Mouse (Mus musculus): Measurements from ENCODE around the gene Paqr5. TPM values are rescaled to one million over a fixed set of nuclear protein-coding genes. Genes with fewer than 3 reads are reported as not detected.

Paqr5 gene
- polyA plus RNA-seq, 1 experiment: not detected

DNA sequence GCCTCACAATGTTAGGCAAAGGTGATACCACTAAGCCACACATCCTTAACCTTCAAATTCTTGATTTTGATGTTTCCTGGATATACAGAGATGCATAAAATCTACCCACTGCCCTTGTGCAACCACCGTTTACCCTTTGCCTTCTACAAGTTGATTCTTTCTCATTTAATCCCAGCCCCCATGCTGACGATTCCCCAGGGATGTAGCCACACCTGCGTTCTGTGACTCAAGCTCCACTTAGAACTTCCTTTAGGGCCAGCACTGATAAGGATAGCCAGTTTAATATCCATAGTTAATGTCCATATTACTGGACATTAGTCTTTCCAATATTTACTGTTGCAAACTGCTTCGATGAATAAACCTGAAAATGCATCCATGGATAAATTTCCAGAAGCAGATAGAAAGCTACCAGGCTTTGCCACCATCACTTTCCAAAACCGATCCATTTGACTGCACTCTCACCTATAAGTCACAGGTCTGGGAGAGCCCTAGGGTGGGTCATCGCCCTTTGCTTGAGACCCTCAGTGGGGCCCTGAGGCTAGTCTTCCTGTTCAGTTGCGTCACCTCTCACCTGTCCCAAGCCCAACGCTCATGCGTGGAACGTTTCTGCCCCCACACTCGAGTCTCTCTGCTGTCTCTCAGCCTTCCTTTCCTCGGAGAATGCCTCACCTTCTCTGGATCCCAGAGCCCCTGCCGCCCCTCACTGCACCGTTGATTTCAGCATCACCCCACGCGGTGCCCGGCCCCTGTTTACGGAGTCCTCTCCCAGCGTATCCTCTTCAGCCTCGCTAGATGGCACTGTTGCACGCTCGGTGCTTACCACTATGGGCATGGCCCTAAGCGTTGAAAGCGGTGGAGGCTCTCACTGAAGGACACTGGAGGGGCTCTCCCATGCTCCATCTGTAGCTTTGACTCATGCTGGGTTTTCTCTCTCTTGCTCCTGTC, 79.0 kb downstream of the Paqr5 start:
- TF ChIP-seq GATA1 (IDR thresholded peaks at IDR 0.05; ENCODE audit: low read length): no peak

DNA sequence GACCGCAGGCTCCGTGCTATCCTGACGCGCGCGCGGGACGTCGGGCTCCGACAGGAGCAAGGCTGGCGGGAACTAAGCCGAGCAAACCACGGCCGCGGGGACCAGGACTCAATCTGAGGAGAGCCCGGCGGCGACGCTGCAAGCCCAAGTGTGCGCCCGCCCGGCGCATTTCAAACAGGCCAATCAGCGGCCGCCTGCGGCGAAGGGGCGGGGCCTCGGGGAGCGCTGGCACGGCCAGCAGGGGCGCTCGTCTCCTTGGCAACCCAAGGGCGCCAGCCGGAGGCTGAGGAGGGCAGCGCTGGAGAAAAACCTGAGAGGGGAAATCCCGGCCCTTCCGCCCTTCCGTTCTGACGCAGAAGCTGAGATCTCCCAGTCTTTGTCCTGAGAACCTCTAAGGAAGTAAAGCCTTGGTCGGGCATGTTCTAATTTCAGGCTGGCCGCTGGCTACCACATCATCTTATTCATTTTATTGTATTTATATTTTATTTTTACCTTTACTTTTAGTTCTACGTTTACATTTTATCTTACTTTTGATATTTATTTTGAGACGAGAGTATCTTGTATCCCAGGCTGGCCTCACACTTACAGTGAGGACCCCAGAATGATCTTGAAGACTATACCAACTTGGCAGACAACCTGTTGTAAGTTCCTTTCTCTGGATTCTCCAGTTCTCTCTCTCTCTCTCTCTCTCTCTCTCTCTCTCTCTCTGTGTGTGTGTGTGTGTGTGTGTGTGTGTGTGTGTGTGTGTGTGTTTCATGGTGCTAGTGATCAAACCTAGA, 79.8 kb downstream of the Paqr5 start, which contains the start of gene Kif23:
Gene Kif23 (minus strand): TSS at position 152 of the 779 bp plus-strand sequence.
- no peak for TF ChIP-seq GATA1 (IDR thresholded peaks at IDR 0.05; ENCODE audit: low read length)

DNA sequence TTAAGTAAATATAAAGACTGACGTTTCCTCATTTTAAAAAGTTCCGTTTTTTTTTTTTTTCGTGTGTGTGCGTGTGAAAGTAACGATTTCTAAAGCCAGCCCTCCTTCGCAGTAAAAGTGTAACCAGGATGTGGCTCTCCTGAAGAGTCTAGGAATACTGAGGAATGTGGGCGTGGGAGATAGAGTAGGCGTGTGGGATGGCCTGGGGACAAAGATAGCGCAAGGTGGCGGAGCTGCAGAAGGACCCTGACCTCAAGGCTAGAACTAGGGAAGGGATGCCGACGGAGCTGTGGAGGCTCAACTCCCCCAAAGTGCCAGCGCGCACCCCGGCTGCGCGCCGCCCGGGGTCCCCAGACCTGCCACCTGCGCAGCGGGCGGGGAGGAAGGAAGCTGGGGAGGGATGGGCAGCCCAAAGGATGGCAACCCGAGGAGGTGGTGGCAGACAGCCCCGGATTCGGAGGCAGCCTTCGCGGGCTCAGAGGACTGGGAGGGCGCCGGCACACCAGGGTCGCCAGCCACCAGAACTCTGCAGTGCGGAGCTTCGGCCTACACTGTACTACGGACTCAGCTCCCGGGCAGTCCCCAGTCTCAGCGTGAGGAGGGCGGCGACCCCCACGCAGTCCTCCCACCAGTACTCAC, 80.6 kb downstream of the Paqr5 start:
- no peak for TF ChIP-seq GATA1 (IDR thresholded peaks at IDR 0.05; ENCODE audit: low read length)

DNA sequence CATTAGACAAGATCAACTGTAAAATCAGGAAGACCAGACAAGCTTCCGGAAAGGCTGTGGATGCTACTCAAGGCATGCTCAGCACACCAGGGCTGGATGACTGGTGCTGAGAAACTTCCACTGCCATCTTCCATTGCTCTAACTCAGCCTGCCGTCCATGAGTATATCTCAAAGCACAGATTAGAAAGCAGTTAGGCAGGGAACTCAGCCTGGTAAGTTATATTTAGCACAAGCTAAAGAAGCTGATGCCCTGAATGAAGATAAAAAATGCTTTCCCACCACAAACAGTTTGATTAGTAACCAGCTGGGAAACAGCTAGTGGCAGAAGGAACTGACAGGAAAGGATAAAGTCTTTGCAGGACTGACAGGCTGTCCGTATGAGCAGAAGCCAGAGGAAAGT, 85.6 kb downstream of the Paqr5 start:
- peak; percentile 27 for TF ChIP-seq GATA1 (IDR thresholded peaks at IDR 0.05; ENCODE audit: low read length)

DNA sequence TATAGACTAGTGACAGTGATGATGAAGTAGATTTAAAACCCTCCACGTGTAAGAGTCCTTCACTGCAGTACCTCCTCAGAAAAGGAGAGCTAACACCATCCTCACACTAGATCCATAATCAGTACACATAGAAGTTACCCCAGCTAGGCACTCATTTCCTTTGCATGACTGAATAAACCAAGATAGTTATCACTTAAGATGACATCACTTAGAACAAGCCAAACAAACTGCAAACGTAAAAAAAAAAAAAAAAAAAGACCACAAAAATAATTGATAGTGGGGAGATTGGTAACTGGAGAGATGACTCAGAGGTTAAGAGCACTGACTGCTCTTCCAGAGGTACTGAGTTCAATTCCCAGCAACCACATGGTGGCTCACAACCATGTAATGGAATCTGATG, 93.3 kb downstream of the Paqr5 start:
- TF ChIP-seq GATA1 (IDR thresholded peaks at IDR 0.05; ENCODE audit: low read length): no peak

DNA sequence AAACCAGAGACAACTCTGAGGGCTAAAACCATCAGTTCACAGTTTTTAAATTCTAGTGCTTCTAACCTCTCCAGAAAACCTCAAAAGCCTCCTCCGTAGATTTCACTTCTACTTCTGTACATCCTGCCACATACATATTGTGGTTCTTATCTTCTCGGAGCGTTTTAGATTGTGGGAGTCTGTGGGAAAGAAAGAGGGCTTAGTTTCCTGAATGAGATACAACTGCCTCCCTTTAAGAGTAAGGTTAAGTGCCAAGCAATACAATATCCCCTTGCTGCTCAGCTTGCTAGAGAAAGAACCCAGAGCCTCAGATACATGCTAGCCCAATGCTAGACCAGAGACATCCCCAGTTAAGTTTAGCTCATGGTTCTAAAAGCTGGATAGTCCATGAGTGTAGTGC, 94.6 kb downstream of the Paqr5 start:
- no peak for TF ChIP-seq GATA1 (IDR thresholded peaks at IDR 0.05; ENCODE audit: low read length)

DNA sequence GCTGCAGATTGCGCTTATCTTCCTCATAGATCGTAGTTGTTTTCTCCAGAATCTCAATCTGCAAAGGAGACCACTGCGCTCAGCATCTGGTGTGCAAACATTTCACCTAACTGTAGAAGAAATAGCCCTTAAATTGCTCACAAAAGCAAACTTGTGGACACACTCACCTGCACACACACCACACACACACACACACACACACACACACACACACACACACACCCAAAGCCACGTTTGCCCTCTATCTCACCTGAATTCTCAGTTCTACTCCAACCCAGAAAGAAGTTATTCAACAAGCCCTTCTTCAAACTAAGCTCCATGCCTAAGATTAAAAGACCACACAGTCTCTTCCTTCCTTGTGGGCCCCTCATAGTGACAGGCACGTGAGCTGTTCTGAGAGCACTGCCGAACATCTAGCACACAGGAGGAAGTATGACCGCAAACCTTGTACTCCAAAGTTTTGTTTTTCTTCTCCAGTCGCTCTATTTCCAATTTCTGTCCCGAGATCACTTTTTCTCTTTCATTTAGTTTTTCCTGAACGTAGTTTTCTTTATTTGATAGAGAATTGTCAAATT, 101.5 kb downstream of the Paqr5 start:
- TF ChIP-seq GATA1 (IDR thresholded peaks at IDR 0.05; ENCODE audit: low read length): no peak

DNA sequence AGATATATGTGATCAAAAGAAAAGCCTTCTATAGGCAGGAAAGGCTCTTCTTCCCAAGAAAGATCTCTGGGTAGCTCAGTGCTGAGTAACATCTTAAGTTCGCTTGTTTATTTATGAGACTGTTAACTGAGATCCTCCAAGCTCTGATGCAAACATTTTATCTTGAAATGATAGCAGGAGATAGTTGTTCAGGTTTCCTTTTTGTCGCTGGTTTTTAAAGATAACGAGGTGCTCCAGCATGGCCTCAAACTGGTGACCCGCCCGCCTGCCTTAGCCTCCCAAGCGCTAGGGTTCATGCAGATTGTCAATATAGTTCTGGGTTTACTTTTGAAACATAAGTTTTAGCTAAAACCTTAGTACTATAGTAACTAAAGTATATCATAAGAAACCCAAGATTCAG, 106.3 kb downstream of the Paqr5 start:
- peak; percentile 83 for TF ChIP-seq GATA1 (IDR thresholded peaks at IDR 0.05; ENCODE audit: low read length)

DNA sequence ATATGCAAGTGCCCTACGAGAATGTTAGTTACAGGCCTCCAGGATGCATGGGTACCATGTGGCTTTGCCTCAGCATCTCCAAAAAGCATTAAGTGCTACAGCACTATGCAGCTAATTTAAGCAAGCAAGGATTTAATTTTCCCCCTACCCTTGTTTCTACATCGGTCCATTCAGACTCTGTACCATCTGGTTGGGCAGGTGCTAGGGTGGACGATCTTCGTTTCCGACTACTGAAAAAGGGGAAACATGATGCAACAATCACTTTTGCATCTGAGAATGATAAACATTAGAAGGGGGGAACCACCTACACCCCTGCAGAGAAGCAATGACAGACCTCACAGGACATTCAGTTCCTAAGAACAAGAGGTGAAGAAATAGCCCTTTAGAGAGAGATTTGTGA, 107.2 kb downstream of the Paqr5 start:
- TF ChIP-seq GATA1 (IDR thresholded peaks at IDR 0.05; ENCODE audit: low read length): no peak

DNA sequence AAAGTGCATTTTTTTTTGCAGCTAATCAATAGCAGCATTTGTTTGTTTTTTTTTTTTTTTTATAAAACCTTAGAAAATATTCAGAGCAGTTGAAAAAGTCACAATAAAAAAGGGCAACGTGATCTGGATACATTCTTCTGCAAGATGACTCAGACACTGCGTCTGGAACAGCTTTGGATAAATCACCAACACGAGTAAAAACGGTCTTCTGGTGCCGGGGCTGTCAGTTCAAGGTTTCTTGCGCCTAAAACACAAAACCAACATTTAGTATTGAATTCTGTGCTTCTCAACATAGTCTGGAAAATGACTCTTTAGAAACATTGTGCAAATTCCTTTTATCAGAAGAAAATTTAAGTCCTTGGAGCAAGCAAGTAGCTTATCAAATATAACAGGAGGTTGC, 109.2 kb downstream of the Paqr5 start:
- no peak for TF ChIP-seq GATA1 (IDR thresholded peaks at IDR 0.05; ENCODE audit: low read length)

DNA sequence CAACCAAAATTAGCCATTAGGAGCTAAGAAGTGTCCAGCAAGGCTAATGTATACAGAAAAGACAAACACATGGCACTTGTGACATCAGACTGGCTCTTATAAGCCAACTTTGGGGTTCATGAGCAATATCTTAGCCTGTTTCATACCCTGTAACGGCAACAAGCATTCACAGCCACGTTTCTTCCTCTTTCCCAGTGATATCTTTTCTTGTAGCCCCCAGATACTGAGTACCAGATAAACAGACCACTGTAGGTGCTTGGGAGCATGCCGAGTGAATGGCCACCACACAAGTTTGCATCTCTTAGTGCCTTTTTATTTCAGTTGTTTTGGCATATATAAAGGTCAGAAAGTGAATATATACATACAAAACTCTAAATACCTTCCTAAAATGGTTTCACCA, 109.7 kb downstream of the Paqr5 start:
- TF ChIP-seq GATA1 (IDR thresholded peaks at IDR 0.05; ENCODE audit: low read length): no peak

DNA sequence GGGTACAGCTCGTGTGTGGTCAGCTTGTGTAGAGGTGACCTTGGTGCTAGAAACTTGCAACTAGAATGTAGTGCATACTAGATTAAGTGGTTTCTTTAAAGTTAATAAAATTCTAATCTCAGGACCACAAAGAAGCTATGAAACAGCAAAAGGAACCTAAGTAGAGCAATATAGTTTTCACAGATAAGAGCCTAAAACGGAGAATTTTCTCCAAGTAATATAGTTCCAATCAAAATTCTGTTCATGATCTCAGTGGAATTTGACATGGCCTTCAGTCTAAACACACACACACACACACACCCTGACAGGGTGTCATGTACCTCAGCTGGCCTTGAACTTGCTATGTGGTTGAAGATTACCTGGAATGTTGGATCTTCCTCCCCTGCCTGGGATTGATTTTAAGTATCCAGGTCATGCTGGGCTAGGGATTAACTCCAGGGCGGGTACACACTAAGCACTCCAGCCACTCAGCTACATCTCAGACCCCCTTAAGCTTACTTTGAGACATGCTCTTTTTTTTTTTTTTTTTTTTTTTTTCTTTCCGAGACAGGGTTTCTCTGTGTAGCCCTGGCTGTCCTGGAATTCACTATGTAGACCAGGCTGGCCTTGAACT, 111.2 kb downstream of the Paqr5 start:
- TF ChIP-seq GATA1 (IDR thresholded peaks at IDR 0.05; ENCODE audit: low read length): no peak

DNA sequence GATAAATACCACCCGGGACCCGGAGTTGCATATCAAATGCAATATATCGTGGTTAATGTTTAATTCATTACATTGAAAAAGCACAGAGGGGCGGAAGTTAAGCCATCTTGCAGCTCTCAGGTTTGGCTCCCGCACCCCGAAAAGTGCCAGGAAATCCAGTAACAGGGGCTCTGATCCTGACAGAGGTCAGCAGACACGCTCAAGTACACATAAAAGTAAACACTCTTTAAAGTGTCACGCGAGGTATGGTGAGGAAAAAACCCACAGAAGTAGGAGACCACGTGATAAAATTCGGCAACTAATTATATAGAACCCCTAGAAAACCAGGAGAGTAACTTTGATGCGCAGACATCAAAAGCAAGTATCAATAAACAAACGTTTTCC, 111.7 kb downstream of the Paqr5 start:
- no peak for TF ChIP-seq GATA1 (IDR thresholded peaks at IDR 0.05; ENCODE audit: low read length)

DNA sequence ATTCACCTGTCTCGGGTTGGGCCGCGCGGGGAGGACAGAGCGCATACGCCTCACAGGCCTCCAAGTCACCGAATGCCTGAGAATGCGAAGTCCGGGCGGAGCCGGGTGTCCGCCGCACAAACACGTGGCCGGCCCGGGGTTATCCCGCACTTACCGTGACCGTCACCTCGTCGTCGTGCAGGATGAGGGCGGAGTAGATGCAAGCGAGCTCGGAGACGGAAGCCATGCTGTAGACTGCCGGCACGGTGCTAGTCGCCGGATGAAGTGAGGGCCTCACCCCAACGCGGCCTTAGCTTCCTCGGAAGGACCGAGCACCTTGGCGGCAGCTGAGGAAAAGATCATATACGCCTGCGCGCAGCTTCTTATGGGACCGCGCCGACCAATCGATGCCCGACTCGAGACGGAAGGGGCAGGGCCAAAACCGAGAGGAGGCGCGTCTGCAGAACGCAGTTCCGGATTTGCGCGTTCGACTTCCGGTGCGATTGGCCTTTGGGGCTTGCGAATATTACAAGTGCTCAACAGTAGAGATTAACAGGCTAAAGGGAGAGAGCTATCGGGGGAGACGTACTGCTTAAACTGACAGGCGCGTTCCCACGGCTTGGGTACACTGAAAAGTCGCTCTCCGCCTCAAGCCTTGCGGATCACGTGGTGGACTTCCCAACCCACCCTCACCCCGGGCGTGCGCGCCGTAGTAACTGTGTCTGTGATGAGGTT, 112.3 kb downstream of the Paqr5 start, which contains the start of gene Rplp1:
Gene Rplp1 (minus strand): TSS at position 340 of the 714 bp plus-strand sequence.
- TF ChIP-seq GATA1 (IDR thresholded peaks at IDR 0.05; ENCODE audit: low read length): no peak

Data from G1E-ER4 (cell line).